Mouse (Mus musculus): ENCODE results near the gene Alppl2.

Alppl2 gene

DNA sequence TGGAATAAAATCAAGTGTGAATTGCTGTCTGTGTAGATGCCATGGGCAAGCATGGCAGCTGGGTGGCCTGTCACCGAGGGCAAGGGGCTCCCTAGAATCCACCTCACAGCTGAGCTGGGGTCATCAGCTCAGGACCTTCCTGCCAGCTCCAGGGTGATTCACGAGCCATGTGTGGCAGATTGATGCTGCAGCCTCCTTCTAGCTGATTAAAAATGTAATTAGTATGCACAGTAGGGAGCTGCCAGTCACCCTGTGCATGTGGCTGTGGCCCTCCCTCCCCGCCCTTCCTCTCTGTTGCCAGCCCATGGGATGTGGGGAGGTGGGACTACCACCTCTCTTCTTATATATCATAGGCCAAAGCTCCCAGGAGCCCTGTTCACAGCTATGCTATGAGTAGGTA is 39.7 kb downstream of the Alppl2 start:
- no peak for DNase-seq (ENCODE audit: low spot score)

DNA sequence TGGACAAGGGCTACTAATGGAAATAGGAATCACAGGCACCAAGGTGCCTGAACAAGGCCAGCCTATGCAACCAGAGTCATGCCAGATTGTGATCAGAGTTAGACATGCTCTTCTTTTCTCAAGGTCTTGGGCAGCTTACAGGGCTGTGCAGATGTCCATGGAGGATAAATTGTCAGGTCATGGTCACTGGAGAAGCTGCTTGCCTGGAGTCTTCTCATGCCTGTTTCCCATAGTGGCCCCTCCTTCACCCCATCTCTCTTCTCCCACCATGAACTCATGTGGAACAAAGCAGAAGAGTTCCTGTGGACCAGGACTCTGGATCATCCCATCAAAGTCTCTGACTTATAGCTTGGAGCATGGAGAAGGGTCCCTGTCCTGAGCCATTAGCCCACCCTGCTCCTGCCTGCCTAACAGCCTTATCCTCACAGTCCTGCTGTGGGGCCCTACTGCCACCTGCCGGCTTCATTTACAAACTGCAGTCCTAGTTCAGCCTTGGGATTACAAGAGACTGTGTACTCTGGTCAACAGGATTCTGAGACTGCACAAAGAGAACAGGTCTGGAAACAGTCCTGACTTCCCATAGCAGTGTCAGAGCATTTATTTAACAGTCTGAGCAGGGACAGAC is 47.8 kb downstream of the Alppl2 start:
- peak; percentile 86 for DNase-seq (ENCODE audit: low spot score)

DNA sequence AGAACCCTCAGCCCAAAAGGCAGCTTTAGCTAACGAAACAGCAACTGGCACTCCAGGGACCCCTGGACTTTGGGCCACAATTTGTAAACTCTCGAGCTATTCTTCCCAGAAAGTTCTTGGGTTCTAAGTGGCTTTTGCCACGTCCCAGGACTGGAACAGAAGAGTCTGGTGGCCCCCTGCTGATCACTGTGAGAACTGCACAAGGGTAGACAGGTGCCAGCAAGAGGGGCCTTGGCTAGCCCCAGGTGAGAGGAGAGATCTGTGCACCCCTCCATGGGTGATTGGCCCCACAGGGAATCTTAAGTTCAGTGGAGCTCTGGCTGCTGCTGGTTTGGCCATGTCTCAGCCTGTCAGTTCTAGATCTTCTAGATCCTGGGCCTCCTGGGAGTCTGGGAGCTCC is 48.6 kb downstream of the Alppl2 start:
- peak; percentile 75 for DNase-seq (ENCODE audit: low spot score)

DNA sequence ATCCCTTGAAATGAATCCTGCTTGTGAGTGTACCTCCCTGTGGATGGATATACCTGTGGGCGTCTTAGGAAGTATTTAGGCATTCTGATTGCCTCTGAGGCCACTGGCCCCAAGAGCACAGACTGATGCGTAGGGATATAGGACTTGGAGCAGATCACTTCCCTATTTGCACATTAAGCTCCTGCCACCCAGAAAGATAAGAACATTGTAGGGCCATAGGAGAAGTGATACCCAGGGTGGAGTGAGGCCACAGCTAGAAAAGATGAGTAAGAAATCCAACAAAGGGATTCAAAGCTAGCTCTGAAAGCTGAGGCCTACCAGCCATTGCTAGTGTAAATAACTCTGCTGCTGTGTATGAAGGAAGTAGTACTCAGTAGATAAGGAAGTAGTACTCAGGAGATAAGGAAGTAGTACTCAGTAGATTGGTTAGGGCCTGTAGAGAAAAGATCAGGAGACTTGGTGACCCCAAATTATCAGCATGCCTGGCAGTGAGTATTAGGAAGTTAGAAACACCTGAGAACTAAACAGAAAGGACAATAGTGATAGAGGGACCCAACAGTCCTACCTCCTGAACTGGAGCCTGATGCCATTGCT is 51.2 kb downstream of the Alppl2 start:
- DNase-seq (ENCODE audit: low spot score): no peak
